Mouse (Mus musculus) embryonic fibroblast, embryonic 13.5 days (primary cell): ENCODE data around the gene Gart. TPM values are rescaled to one million over a fixed set of nuclear protein-coding genes. Genes with fewer than 3 reads are reported as not detected.
A peak's percentile ranks its signal among the peaks of the same experiment; 100 is the strongest.

Source experiments
- H3K27ac ChIP-seq: 2 replicates; pipeline ENCODE4 v1.5.1; 2012; ENCODE audit warnings: low read length, control low read depth, inconsistent platforms; ENCODE audit not compliant: insufficient read depth
- H3K4me1 ChIP-seq: 2 replicates; pipeline ENCODE4 v1.6.1; 2011; ENCODE audit warnings: low read length; ENCODE audit not compliant: control insufficient read depth, insufficient read depth
- H3K4me3 ChIP-seq: 2 replicates; pipeline ENCODE4 v1.5.1; 2011; ENCODE audit warnings: mild to moderate bottlenecking, control low read depth, low read length; ENCODE audit not compliant: insufficient read depth
- CTCF ChIP-seq: IDR thresholded peaks from 2 replicates; pipeline ENCODE4 v1.5.1; 2011; ENCODE audit warnings: mild to moderate bottlenecking, control low read depth, low read length, moderate library complexity, borderline replicate concordance; ENCODE audit not compliant: insufficient read depth
- POLR2A ChIP-seq: IDR thresholded peaks from 2 replicates; pipeline ENCODE4 v1.6.1; 2011; ENCODE audit warnings: low read depth, mild to moderate bottlenecking, control low read depth, low read length, moderate library complexity
- polyA plus RNA-seq: library from polyadenylated mRNA; stranded (reverse); fragments of >200 nt; gene quantifications from 2 replicates; pipeline ENCODE4 v1.2.4, GENCODE M21; 2011; ENCODE audit warnings: low read depth; ENCODE audit not compliant: missing spikeins, insufficient read length

Gart gene
- 68.2 and 80.0 TPM in 2 replicates for polyA plus RNA-seq

GRCm38 (mm10) chr16:91646681-91647419 lies at the start of gene Gart:
Gene Gart, minus strand, starts transcription at chr16:91646952.
- TF ChIP-seq POLR2A (peak; percentile 99), CTCF (no peak)
- Histone ChIP-seq H3K4me1 (no peaks in the 10 kb centered on the region), H3K4me3 (peak within 1 kb of the TSS; percentile 98), H3K27ac (peak within 1 kb of the TSS; percentile 95)

- no peaks in the 10 kb centered on the region for H3K4me1 ChIP-seq
- TF ChIP-seq POLR2A: no peak
- no peak for TF ChIP-seq CTCF
- no peak overlapping the region for H3K4me3 ChIP-seq
- H3K27ac ChIP-seq: no peak overlapping the region
These were observed 48.5 kb upstream of the Gart start for GRCm38 (mm10) chr16:91695108-91695755.

GRCm38 (mm10) chr16:91694455-91695084 lies 47.8 kb upstream of the Gart start:
- no peak for TF ChIP-seq POLR2A
- peak; percentile 97 for TF ChIP-seq CTCF
- H3K27ac ChIP-seq: no peak overlapping the region

GRCm38 (mm10) chr16:91689791-91690190 lies 43.0 kb upstream of the Gart start:
- H3K4me1 ChIP-seq: peaks cover 3% of the 10 kb centered on the region; the same call in 1 of the 2 replicates
- H3K27ac ChIP-seq: no peak overlapping the region
- TF ChIP-seq POLR2A: no peak
- no peak for TF ChIP-seq CTCF
- no peak overlapping the region for H3K4me3 ChIP-seq

More at GRCm38 (mm10) chr16:91694455-91695084, 47.8 kb upstream of the Gart start:
- Histone ChIP-seq H3K4me3 (no peak overlapping the region), H3K4me1 (peaks cover 3% of the 10 kb centered on the region; the same call in 1 of the 2 replicates)

DNA sequence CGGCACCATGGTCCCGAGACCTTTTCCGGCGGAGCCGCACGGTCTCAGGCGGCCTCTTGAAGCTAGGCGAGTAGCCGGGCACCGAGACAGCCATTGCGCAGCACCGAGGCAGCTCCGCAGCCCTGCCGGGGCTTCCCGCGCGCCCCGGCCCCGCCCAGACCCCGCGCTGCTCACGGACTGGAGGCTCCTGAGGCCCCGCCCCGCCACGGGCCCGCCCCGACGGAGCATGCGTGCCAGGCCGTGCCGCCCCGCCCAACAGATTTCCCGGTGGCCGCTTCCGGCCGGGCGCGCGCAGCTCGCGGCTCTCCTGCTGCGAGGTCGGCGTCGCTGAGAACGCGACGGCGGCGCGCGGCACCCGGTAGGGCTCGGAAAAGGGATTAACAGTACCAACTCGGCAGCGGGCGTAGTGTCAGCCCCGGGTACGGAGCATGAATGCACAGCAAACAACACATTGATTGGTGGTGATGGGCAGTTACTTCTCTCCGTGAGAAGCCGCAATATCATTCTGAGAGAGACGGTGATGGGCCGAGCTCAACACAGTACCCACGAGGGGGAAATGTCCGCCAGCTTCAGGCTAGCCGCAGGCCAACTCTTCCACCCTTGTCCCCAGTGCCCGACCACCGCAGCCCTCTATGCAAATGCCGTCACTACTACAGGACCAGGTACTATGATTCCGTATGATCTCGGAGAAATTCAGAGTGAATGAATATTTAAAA lies 42.0 kb upstream of the Gart start, which contains the start of gene Donson:
Donson (minus strand) TSS at position 152 of the 716 bp plus-strand sequence.
- Histone ChIP-seq H3K27ac (peak within 1 kb of the TSS; percentile 42; the same call in 1 of the 2 replicates), H3K4me3 (peak within 1 kb of the TSS; percentile 63)

GRCm38 (mm10) chr16:91688023-91688618 lies 41.4 kb upstream of the Gart start:
- Histone ChIP-seq H3K4me3 (peak overlapping the region; percentile 63), H3K27ac (no peak overlapping the region), H3K4me1 (peaks cover 3% of the 10 kb centered on the region; the same call in 1 of the 2 replicates)
- no peak for TF ChIP-seq CTCF
- no peak for TF ChIP-seq POLR2A

More for the DNA sequence above, 42.0 kb upstream of the Gart start, which contains the start of gene Donson:
- TF ChIP-seq POLR2A: peak; percentile 76
- TF ChIP-seq CTCF: no peak
- H3K4me1 ChIP-seq: peaks cover 3% of the 10 kb centered on the region; the same call in 1 of the 2 replicates

- Histone ChIP-seq H3K4me1 (peaks cover 3% of the 10 kb centered on the region; the same call in 1 of the 2 replicates), H3K4me3 (no peak overlapping the region), H3K27ac (no peak overlapping the region)
- no peak for TF ChIP-seq CTCF
These were observed 39.6 kb upstream of the Gart start for GRCm38 (mm10) chr16:91686369-91686768.

DNA sequence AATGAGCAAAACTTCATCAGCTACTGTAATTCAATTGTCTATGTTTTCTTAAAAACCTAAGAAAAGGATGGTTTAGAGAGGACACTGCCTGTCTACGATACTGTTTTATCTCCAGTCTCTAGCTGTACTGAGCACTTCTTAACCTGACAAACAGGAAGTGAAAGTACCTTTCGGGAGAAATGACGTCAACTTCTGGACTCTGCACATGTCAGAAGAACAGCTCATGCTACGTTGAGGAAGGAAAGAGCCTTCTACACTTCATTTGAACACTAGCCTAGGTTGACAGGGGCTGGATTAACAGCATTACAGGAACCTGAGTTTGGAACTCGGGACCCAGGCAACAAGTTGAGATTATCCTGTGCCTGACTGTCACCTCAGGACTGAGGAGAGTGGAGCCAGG lies 38.8 kb upstream of the Gart start:
- Histone ChIP-seq H3K4me3 (no peak overlapping the region), H3K4me1 (peaks cover 3% of the 10 kb centered on the region; the same call in 1 of the 2 replicates), H3K27ac (no peak overlapping the region)
- no peak for TF ChIP-seq POLR2A
- no peak for TF ChIP-seq CTCF

GRCm38 (mm10) chr16:91680656-91681055 lies 33.9 kb upstream of the Gart start:
- no peak for TF ChIP-seq CTCF
- TF ChIP-seq POLR2A: no peak
- H3K4me3 ChIP-seq: no peak overlapping the region
- H3K27ac ChIP-seq: no peak overlapping the region
- no peaks in the 10 kb centered on the region for H3K4me1 ChIP-seq
